Mouse (Mus musculus): ENCODE measurements around the gene Slc44a4. TPM values are rescaled to one million over a fixed set of nuclear protein-coding genes. Genes with fewer than 3 reads are reported as not detected.
"Not testable (repeated sequence)": the region's sequence is repeated elsewhere in the genome, so short reads cannot be mapped to it uniquely, and the experiment has no call there.

Slc44a4 gene
- total RNA-seq, 2 experiments from 2014 or later, result not detected

- DNase-seq, result no peak
- peak overlapping the region; percentile 89 for H3K4me3 ChIP-seq
- no peak for TF ChIP-seq CTCF (IDR thresholded peaks at IDR 0.05)
- intact Hi-C loops (cut with DNase I), result no loop called here
- H3K27ac ChIP-seq, result peak overlapping the region; percentile 95
These were observed 21.0 kb upstream of the Slc44a4 start for GRCm38 (mm10) chr17:34893072-34893824.

DNA sequence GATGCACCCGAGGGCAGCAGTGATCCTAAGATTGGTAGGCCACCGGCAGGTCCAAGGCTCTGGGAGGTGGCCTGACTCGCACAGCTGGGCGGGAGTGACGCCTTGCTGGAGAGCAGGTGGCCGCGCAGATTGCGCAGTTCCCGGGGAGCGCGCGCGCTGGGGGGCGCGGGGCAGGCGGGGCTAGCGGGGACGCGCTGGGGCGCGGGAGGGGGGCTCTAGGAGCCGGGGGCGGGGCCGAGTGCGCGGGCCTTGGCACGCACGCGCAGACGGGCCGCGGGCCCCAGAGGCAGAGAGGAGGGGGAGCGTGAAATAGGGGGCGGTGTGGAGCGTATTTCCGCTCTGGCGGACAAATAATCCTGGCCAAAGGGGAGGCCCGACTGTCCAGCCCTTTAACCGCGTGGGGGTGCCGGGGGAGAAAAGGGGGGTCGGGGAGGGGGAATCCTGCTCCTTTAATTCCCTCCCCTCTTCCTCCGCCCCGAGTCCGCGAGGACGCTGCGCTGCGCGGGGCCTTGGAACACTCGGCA is 20.1 kb upstream of the Slc44a4 start:
- peak overlapping the region; percentile 89 for H3K4me3 ChIP-seq
- intact Hi-C loops (cut with DNase I), result loop anchor here (2.0 kb wide), 1 partner anchor 43 kb away; the partner anchor contains the start of genes Nelfe and Skiv2l
- peak; percentile 10; the same call in 1 of the 2 replicates for TF ChIP-seq CTCF (IDR thresholded peaks at IDR 0.05)
- DNase-seq, result peak; percentile 98
- peak overlapping the region; percentile 95 for H3K27ac ChIP-seq

GRCm38 (mm10) chr17:34894801-34895530 is 19.3 kb upstream of the Slc44a4 start:
- intact Hi-C loops (cut with DNase I), result loop anchor here (2.0 to 5.0 kb wide), 2 partner anchors 44 to 347 kb away; partner anchors contain the start of genes Ddx39b, Nelfe and Skiv2l
- TF ChIP-seq CTCF (IDR thresholded peaks at IDR 0.05), result no peak
- Histone ChIP-seq H3K4me3 (peak overlapping the region; percentile 89), H3K27ac (peak overlapping the region; percentile 95)
- peak; percentile 71 for DNase-seq

DNA sequence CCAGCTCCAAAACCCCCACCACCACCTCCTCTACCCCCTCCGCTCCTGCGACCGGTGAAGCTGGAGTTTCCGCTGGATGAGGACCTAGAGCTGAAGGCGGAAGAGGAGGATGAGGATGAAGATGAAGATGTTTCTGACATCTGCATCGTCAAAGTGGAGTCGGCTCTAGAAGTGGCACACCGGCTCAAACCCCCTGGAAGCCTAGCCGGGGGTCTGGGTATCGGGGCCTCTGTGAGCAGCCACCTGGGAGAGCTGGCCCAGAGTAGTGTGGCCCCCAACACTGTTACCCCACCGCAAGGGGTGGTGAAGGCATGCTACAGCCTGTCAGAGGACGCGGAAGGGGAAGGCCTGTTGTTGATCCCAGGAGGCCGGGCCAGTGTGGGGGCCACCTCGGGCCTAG is 18.5 kb upstream of the Slc44a4 start:
- intact Hi-C loops (cut with DNase I), result loop anchor here (2.0 to 5.0 kb wide), 2 partner anchors 45 to 347 kb away; partner anchors contain the start of genes Ddx39b, Nelfe and Skiv2l
- no peak overlapping the region for H3K27ac ChIP-seq
- H3K4me3 ChIP-seq, result no peak overlapping the region

GRCm38 (mm10) chr17:34896366-34896765 is 17.9 kb upstream of the Slc44a4 start:
- intact Hi-C loops (cut with DNase I), result loop anchor here (5.0 kb wide), 1 partner anchor 346 kb away; the partner anchor contains the start of gene Ddx39b
- Histone ChIP-seq H3K4me3 (no peak overlapping the region), H3K27ac (no peak overlapping the region)
- no peak for TF ChIP-seq CTCF (IDR thresholded peaks at IDR 0.05)
- DNase-seq, result no peak

More for the DNA sequence above, 18.5 kb upstream of the Slc44a4 start:
- TF ChIP-seq CTCF (IDR thresholded peaks at IDR 0.05), result no peak
- DNase-seq, result no peak

- H3K4me3 ChIP-seq, result peak overlapping the region; percentile 95
- TF ChIP-seq CTCF (IDR thresholded peaks at IDR 0.05), result no peak
- H3K27ac ChIP-seq, result peak overlapping the region; percentile 100
- intact Hi-C loops (cut with DNase I), result loop anchor here (5.0 kb wide), 1 partner anchor 345 kb away; the partner anchor contains the start of gene Ddx39b
- peak; percentile 47 for DNase-seq
These were observed 16.7 kb upstream of the Slc44a4 start for GRCm38 (mm10) chr17:34897373-34898159.

- DNase-seq, result peak; percentile 91
- Histone ChIP-seq H3K27ac (peak within 1 kb of the TSS; percentile 100), H3K4me3 (peak within 1 kb of the TSS; percentile 95)
- TF ChIP-seq CTCF (IDR thresholded peaks at IDR 0.05), result no peak
- intact Hi-C loops (cut with DNase I), result loop anchor here (5.0 kb wide), 1 partner anchor 344 kb away; the partner anchor contains the start of gene Ddx39b
These were observed 16.1 kb upstream of the Slc44a4 start, which contains the start of the genes C2 and Ehmt2 for GRCm38 (mm10) chr17:34898160-34898586. TSS of gene C2 (minus strand) at chr17:34898265. TSS of gene Ehmt2 (plus strand) at chr17:34898469.

DNA sequence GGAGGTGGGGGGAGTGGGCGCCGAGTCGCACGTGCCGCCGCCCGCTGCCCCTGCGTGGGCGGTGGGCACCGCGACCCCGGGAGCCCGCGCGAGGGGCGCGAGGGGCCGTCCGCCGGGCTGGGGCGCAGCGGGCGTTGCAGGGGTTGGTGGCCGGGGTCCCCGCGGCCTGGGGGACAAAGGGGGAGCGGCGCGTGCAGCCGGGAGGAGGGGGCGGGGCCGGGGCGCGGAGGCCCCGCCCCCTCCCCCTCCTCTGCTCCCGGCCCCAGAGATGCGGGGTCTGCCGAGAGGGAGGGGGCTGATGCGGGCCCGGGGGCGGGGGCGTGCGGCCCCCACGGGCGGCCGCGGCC is 15.6 kb upstream of the Slc44a4 start:
- no peak for DNase-seq
- intact Hi-C loops (cut with DNase I), result loop anchor here (5.0 kb wide), 1 partner anchor 344 kb away; the partner anchor contains the start of gene Ddx39b
- peak overlapping the region; percentile 95 for H3K4me3 ChIP-seq
- peak overlapping the region; percentile 100 for H3K27ac ChIP-seq
- no peak for TF ChIP-seq CTCF (IDR thresholded peaks at IDR 0.05)

DNA sequence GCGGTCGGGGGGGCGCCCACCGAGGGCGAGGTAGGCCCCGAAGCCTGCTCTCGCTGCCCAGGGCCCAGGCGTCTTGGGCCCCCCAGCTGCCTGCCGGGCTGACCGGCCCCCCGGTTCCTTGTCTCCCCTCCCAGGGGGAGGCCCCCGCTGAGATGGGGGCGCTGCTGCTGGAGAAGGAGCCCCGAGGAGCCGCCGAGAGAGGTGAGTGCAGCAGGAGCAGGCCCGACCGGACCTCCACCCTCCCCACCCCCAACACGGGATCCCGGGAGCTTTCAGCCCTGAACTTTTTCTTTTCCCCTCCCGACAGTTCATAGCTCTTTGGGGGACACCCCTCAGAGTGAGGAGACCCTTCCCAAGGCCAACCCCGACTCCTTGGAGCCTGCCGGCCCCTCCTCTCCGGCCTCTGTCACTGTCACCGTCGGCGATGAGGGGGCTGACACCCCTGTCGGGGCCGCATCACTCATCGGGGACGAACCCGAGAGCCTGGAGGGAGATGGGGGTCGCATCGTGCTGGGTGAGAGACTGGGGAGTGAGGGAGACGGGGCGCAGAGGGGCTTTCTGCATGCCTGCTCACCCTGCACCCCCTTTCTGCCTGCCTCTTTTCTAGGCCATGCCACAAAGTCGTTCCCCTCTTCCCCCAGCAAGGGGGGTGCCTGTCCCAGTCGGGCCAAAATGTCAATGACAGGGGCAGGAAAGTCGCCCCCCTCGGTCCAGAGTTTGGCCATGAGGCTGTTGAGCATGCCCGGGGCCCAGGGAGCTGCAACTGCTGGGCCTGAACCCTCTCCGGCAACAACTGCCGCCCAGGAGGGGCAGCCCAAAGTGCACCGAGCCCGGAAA is 15.0 kb upstream of the Slc44a4 start:
- DNase-seq, result peak; percentile 59
- intact Hi-C loops (cut with DNase I), result loop anchor here (5.0 kb wide), 1 partner anchor 343 kb away; the partner anchor contains the start of gene Ddx39b
- H3K27ac ChIP-seq, result peak overlapping the region; percentile 100
- peak overlapping the region; percentile 95 for H3K4me3 ChIP-seq
- no peak for TF ChIP-seq CTCF (IDR thresholded peaks at IDR 0.05)

- intact Hi-C loops (cut with DNase I), result loop anchor here (5.0 kb wide), 1 partner anchor 342 kb away; the partner anchor contains the start of gene Ddx39b
- DNase-seq, result no peak
- H3K27ac ChIP-seq, result peak overlapping the region; percentile 100
- no peak for TF ChIP-seq CTCF (IDR thresholded peaks at IDR 0.05)
- peak overlapping the region; percentile 95 for H3K4me3 ChIP-seq
These were observed 14.4 kb upstream of the Slc44a4 start for GRCm38 (mm10) chr17:34899890-34900243.

DNA sequence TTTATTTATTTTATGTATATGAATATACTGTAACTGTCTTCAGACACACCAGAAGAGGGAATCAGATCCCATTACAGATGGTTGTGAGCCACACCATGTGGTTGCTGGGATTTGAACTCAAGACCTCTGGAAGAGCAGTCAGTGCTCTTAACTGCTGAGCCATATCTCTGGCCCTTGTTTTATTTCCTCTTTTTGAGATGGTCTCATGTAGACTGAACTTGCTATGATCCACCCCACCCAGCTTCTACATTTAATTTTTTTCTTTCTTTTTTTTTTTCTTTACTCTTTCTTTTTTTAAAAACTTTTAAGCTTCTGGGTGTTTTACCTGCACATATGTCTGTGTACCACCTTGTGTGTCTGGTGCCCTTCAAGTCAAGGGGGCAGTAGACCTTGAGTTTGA is 13.4 kb upstream of the Slc44a4 start:
- DNase-seq; intact Hi-C loops (cut with DNase I); H3K4me3 ChIP-seq: not testable (repeated sequence)
- H3K27ac ChIP-seq, result peak overlapping the region; percentile 16; the same call in 1 of the 2 replicates

GRCm38 (mm10) chr17:34901948-34902347 is 12.3 kb upstream of the Slc44a4 start:
- intact Hi-C loops (cut with DNase I); H3K4me3 ChIP-seq; DNase-seq; H3K27ac ChIP-seq: not testable (repeated sequence)

All from gastrocnemius, adult 2 months (tissue).